Mouse (Mus musculus) testis, adult 2 months (tissue): ENCODE measurements around the gene Exoc2. TPM values are rescaled to one million over a fixed set of nuclear protein-coding genes. Genes with fewer than 3 reads are reported as not detected.

Experiments used
- H3K27ac ChIP-seq: fragments of 200-500 bp; 2 replicates; pipeline ENCODE4 v1.5.1; 2012; ENCODE audit warnings: low read depth, low read length; ENCODE audit not compliant: control insufficient read depth, insufficient read depth
- H3K27me3 ChIP-seq: fragments of 200-500 bp; 2 replicates; pipeline ENCODE4 v1.6.1; 2012; ENCODE audit warnings: mild to moderate bottlenecking, low read length, moderate library complexity; ENCODE audit not compliant: control insufficient read depth, insufficient read depth
- H3K36me3 ChIP-seq: fragments of 200-500 bp; 2 replicates; pipeline ENCODE4 v1.6.1; 2012; ENCODE audit warnings: mild to moderate bottlenecking, low read length; ENCODE audit not compliant: control insufficient read depth, insufficient read depth
- H3K4me1 ChIP-seq: fragments of 200-500 bp; 2 replicates; pipeline ENCODE4 v1.6.1; 2012; ENCODE audit warnings: low read length; ENCODE audit not compliant: control insufficient read depth, insufficient read depth
- H3K4me3 ChIP-seq: fragments of 200-500 bp; 2 replicates; pipeline ENCODE4 v1.5.1; 2012; ENCODE audit warnings: low read depth, mild to moderate bottlenecking, low read length, moderate library complexity, mixed read lengths; ENCODE audit not compliant: control insufficient read depth
- CTCF ChIP-seq: fragments of 200-500 bp; IDR thresholded peaks from 2 replicates; pipeline ENCODE4 v1.5.1; 2012; ENCODE audit warnings: low read depth, mild to moderate bottlenecking, inconsistent platforms, low read length, moderate library complexity; ENCODE audit not compliant: control insufficient read depth, insufficient read depth, insufficient replicate concordance
- POLR2A ChIP-seq: fragments of 200-500 bp; IDR thresholded peaks from 2 replicates; pipeline ENCODE4 v1.6.1; 2012; ENCODE audit warnings: low read depth, mild to moderate bottlenecking, inconsistent platforms, low read length, moderate library complexity; ENCODE audit not compliant: control insufficient read depth
- polyA plus RNA-seq: library from polyadenylated mRNA; depleted of rRNA; stranded (reverse); fragments of >200 nt; gene quantifications from 2 replicates; pipeline ENCODE4 v1.2.3, GENCODE M21; 2012

Exoc2 gene
- polyA plus RNA-seq, 1 experiment = 10.7 TPM

DNA sequence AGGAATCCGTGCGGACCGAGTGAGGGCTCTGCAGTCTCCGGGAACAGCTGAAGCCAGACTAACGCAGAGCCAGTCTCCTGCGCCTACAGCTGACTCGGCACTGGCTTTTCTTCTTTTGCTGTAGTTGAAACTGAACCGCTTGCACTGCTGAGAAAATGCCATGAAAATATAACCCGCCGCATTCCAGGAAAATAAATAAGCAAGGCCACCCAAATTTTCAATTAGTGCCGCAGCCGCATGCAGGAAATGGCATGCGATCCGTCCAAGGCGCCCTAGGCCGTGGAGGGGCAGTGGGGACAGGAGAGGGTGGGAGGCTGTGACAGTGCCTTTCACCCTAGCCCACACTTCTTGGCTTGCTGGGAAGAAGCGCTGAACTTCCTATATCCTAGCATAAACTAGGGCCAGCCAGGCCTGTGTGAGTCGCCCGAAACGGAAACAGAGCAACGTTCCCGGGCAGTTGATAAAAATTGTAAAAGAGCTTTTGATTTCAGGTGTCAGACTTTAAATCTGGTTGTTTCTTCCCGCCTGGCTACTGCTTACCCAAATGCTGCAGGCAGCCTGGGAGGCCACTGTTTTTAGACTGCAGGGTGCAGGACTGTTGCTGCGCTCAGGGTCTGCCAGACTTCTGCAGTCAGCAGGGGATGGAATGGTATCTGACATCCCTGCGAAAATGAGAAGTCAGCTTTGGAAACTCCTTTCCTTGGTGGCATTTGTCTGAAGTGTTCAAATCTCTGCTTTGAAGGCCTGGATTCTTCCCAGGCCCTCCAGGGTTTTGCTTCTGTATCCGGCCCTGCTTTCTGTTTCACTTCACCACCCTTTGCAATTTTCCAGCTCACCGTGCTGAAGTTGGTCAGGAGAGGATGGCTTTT is 11.9 kb upstream of the Exoc2 start:
- TF ChIP-seq CTCF (no peak), POLR2A (no peak)
- Histone ChIP-seq H3K27ac (peak overlapping the region; percentile 11; the same call in 1 of the 2 replicates), H3K27me3 (no peaks in the 10 kb centered on the region)

DNA sequence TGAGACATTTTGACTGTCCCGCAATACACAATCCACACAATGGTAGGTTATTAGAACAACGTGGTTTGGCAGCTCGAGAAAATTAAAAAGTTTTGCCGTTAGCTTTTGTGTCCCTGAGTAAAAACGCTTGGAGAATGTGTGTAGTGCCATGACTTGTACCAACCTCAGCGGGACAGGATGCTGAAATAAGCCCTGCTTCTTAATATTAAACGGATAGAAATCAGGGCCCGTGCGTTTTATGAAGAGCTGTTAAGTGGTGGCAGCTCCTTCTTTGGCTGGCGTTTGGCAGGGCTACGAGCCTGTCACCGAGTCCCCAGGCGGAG is 11.3 kb upstream of the Exoc2 start:
- Histone ChIP-seq H3K4me1 (peaks cover 2% of the 10 kb centered on the region; the same call in 1 of the 2 replicates), H3K36me3 (no peaks in the 10 kb centered on the region), H3K27ac (0 out of 2 replicates have a peak overlapping the region, but pooled peaks have one; percentile 11), H3K27me3 (no peaks in the 10 kb centered on the region), H3K4me3 (peak overlapping the region; percentile 59)
- TF ChIP-seq POLR2A (no peak), CTCF (no peak)

More for the DNA sequence above, 11.9 kb upstream of the Exoc2 start:
- peak overlapping the region; percentile 59 for H3K4me3 ChIP-seq
- peaks cover 2% of the 10 kb centered on the region; the same call in 1 of the 2 replicates for H3K4me1 ChIP-seq
- no peaks in the 10 kb centered on the region for H3K36me3 ChIP-seq

DNA sequence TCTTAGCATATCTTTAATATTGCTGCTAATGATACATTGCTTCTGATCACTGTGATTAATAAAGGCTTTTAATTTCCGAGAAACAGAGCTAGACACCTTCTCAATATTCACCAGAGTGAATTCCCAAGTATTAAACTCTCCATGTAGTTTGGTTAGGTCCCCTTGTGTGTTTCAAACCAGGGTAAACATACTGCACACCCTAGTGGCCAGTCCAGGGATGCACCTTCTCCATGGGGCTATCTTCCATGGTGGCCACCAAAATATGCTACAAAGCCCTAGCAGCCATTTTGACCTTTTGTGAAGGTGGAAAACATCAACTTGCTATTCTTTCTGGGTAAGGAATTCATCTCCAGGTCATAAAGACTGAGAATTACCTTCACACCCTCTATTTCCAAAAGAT is 7.8 kb upstream of the Exoc2 start:
- TF ChIP-seq POLR2A (no peak), CTCF (peak; percentile 12; the same call in 1 of the 2 replicates)
- peaks cover 2% of the 10 kb centered on the region; the same call in 1 of the 2 replicates for H3K4me1 ChIP-seq
- no peaks in the 10 kb centered on the region for H3K27me3 ChIP-seq
- H3K36me3 ChIP-seq = no peaks in the 10 kb centered on the region
- no peak overlapping the region for H3K4me3 ChIP-seq
- H3K27ac ChIP-seq = no peak overlapping the region

DNA sequence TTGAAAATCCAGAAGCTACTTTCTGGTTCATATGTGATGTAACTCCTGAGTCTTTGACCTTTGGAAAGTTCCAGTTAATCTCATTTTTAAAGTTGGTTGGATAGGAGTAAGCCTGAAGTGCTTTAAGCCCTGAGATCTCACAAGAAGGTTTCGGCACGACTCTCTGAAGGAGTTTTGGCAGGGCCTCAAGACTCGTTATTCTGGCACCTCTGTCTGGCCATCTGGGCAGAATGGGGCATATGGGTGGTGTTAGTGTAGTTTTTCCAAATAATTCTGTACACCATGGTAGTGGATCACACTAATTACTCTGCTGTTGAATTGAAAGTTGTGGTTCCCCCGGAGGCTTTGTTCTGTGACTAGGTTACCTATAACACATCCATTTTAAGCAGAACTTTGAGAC is 4.3 kb upstream of the Exoc2 start:
- Histone ChIP-seq H3K27ac (no peak overlapping the region), H3K4me3 (no peak overlapping the region), H3K27me3 (no peaks in the 10 kb centered on the region), H3K36me3 (no peaks in the 10 kb centered on the region), H3K4me1 (peaks cover 6% of the 10 kb centered on the region)
- TF ChIP-seq CTCF = no peak
- no peak for TF ChIP-seq POLR2A

DNA sequence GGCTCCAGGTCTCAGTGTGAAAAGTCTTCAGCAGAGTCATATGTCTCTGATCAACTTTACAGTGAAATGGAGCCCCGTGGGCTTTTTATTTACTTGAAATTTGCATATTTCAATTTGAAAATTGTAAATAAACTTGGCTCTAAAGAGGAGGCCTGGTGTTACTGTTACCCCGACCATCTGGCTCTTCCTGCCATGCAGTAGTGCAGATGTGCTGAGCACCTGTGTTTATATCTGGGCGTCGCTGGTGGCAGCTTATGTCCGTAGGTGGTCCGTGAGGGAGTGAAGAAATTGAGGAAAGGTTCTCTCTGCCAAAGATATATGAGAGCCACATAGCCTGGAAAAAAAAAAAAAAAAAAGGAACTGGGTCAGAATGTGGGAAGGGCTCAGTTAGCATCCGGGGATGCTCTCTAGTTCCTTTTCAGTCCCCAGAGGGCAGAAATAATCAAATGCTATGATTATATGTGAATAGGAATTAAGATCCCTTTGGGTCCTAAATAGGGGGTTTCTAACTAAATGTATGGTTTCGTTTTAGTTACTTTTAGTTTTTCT is 2.7 kb upstream of the Exoc2 start:
- no peak overlapping the region for H3K27ac ChIP-seq
- H3K4me1 ChIP-seq = peaks cover 6% of the 10 kb centered on the region
- H3K4me3 ChIP-seq = no peak overlapping the region
- H3K36me3 ChIP-seq = no peaks in the 10 kb centered on the region
- TF ChIP-seq POLR2A (no peak), CTCF (no peak)
- no peaks in the 10 kb centered on the region for H3K27me3 ChIP-seq

DNA sequence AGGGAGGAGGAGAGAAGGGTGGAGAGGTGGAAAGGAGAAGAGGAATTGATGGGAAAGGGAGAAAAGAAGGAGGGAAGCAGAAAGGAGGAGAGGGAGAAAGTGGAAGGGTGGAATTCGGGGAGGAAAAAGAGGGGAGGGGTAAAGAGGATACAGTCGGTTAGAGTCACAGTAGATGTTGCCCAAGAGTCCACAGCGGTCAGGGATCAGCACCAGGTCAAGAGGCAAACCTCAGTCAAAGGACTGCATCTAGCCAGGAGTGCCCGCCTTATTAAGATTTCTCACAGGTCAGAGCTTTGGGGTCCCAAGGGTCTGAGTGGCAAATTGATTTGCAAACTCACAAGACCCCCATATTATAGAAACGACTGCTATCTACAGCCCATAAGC is 346 bp upstream of the Exoc2 start:
- TF ChIP-seq POLR2A (no peak), CTCF (no peak)
- H3K36me3 ChIP-seq = no peaks in the 10 kb centered on the region
- H3K4me3 ChIP-seq = peak overlapping the region; percentile 90
- H3K27me3 ChIP-seq = no peaks in the 10 kb centered on the region
- H3K4me1 ChIP-seq = peaks cover 6% of the 10 kb centered on the region
- H3K27ac ChIP-seq = peak overlapping the region; percentile 84

DNA sequence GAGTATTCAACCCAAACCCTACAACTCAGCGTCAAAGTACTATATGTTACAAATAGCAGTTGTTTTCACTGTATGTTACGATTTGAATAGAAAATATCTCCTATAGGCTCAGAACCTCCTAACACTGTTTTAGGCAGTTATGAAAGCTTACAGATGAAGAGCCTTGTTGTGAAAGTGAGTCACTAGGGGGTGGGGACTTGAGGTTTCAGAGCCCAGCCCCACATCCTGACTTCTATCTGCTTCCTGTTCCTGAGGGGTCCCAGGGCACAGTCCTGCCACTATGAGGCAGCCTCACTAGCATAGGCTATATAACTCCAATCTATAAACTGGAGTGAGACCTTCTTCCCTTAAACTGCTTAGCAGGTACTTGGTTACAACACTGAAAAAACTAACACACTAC is 1.8 kb downstream of the Exoc2 start:
- Histone ChIP-seq H3K27me3 (no peaks in the 10 kb centered on the region), H3K36me3 (no peaks in the 10 kb centered on the region), H3K4me1 (peaks cover 6% of the 10 kb centered on the region), H3K4me3 (no peak overlapping the region), H3K27ac (no peak overlapping the region)
- TF ChIP-seq CTCF (no peak), POLR2A (no peak)
